Mouse (Mus musculus) forebrain, embryonic 11.5 days (tissue): ENCODE measurements around the gene Fam53b. TPM values are rescaled to one million over a fixed set of nuclear protein-coding genes. Genes with fewer than 3 reads are reported as not detected.
A peak's percentile ranks its signal among the peaks of the same experiment; 100 is the strongest.

Source experiments
- ATAC-seq: fragments of 200-750 bp; cut with Nextera tagmentation; replicated peaks from 2 replicates; pipeline ENCODE4 v1.8.0; 2017; ENCODE audit warnings: moderate TSS enrichment; ENCODE audit not compliant: low FRiP score
- DNase-seq: peaks from one replicate; pipeline ENCODE4 v3.0.0-alpha.2; 2017; ENCODE audit warnings: low spot score
- H3K27ac ChIP-seq: fragments of 300-500 bp; sonication (generic); 2 replicates; pipeline ENCODE4 v1.5.1; 2014; ENCODE audit warnings: low read depth, low read length
- H3K27me3 ChIP-seq: fragments of 300-500 bp; sonication (generic); 2 replicates; pipeline ENCODE4 v1.6.1; 2014; ENCODE audit warnings: mild to moderate bottlenecking, low read length, mixed read lengths; ENCODE audit not compliant: control insufficient read depth, insufficient read depth
- H3K36me3 ChIP-seq: fragments of 300-500 bp; sonication (generic); 2 replicates; pipeline ENCODE4 v1.6.1; 2014; ENCODE audit warnings: mild to moderate bottlenecking, low read length, moderate library complexity, mixed read lengths; ENCODE audit not compliant: control insufficient read depth, insufficient read depth
- H3K4me1 ChIP-seq: fragments of 300-500 bp; sonication (generic); replicated peaks from 2 replicates; pipeline ENCODE4 v1.6.1; 2014; ENCODE audit warnings: low read length, mixed read lengths; ENCODE audit not compliant: control insufficient read depth, insufficient read depth
- H3K4me2 ChIP-seq: fragments of 300-500 bp; sonication (generic); 2 replicates; pipeline ENCODE4 v1.6.1; 2014; ENCODE audit warnings: low read depth, mild to moderate bottlenecking, low read length, moderate library complexity, mixed read lengths; ENCODE audit not compliant: severe bottlenecking
- H3K4me3 ChIP-seq: fragments of 300-500 bp; sonication (generic); 2 replicates; pipeline ENCODE4 v1.5.1; 2014; ENCODE audit warnings: low read depth, low read length
- H3K9ac ChIP-seq: fragments of 300-500 bp; sonication (generic); 2 replicates; pipeline ENCODE4 v1.6.1; 2014; ENCODE audit warnings: low read length
- H3K9me3 ChIP-seq: fragments of 300-500 bp; sonication (generic); 2 replicates; pipeline ENCODE4 v1.6.1; 2016; ENCODE audit warnings: low read length, mixed read lengths; ENCODE audit not compliant: control insufficient read depth
- WGBS: fragments of 180-500 bp; shearing (Covaris S2); extraction: QIAGEN DNeasy Blood & Tissue Kit; methylation state at CpG from one replicate; pipeline ENCODE4 v1.1.7; 2014; 5-methylcytosine and 5-hydroxymethylcytosine counted together
- polyA plus RNA-seq: library from polyadenylated mRNA; unstranded; fragments of >200 nt; fragmentation: Nextera tagmentation; extraction: Ambion mirVana; gene quantifications from 2 replicates; pipeline ENCODE4 v1.2.1, GENCODE M21; 2014

Gene Fam53b
- polyA plus RNA-seq, 1 experiment from 2014 or later = 44.3 TPM

- DNase-seq (peak; percentile 74), ATAC-seq (no peak)
- WGBS = 60% methylated on average over 17 of the region's 17 CpGs
- H3K27ac ChIP-seq = peak overlapping the region; percentile 15; the same call in 1 of the 2 replicates
- no peaks in the 10 kb centered on the region for H3K27me3 ChIP-seq
- H3K4me2 ChIP-seq = no peak overlapping the region
- no peaks in the 10 kb centered on the region for H3K36me3 ChIP-seq
- H3K9me3 ChIP-seq = no peaks in the 10 kb centered on the region
- H3K9ac ChIP-seq = peak overlapping the region; percentile 16; the same call in 1 of the 2 replicates
- peaks cover 29% of the 10 kb centered on the region for H3K4me1 ChIP-seq
- no peak overlapping the region for H3K4me3 ChIP-seq
Measured at GRCm38 (mm10) chr7:132736099-132736862, 77.4 kb downstream of the Fam53b start.

GRCm38 (mm10) chr7:132735145-132735544 is 78.5 kb downstream of the Fam53b start:
- Histone ChIP-seq H3K9me3 (no peaks in the 10 kb centered on the region), H3K9ac (no peak overlapping the region), H3K36me3 (no peaks in the 10 kb centered on the region), H3K27ac (no peak overlapping the region), H3K4me1 (peaks cover 40% of the 10 kb centered on the region), H3K27me3 (no peaks in the 10 kb centered on the region), H3K4me2 (no peak overlapping the region), H3K4me3 (no peak overlapping the region)
- ATAC-seq (no peak), DNase-seq (no peak)
- 55% methylated on average over 5 of the region's 5 CpGs for WGBS

GRCm38 (mm10) chr7:132734222-132734621 is 79.5 kb downstream of the Fam53b start:
- no peak overlapping the region for H3K4me2 ChIP-seq
- H3K4me1 ChIP-seq = peaks cover 46% of the 10 kb centered on the region
- no peak overlapping the region for H3K27ac ChIP-seq
- ATAC-seq (no peak), DNase-seq (no peak)
- no peak overlapping the region for H3K9ac ChIP-seq
- 82% methylated on average over 9 of the region's 9 CpGs for WGBS
- H3K27me3 ChIP-seq = no peaks in the 10 kb centered on the region
- no peak overlapping the region for H3K4me3 ChIP-seq
- no peaks in the 10 kb centered on the region for H3K9me3 ChIP-seq
- H3K36me3 ChIP-seq = no peaks in the 10 kb centered on the region

- ATAC-seq (no peak), DNase-seq (no peak)
- Histone ChIP-seq H3K4me1 (peaks cover 46% of the 10 kb centered on the region), H3K27me3 (no peaks in the 10 kb centered on the region), H3K9me3 (no peaks in the 10 kb centered on the region), H3K4me3 (no peak overlapping the region), H3K27ac (peak overlapping the region; percentile 95), H3K9ac (no peak overlapping the region; the same call in 1 of the 2 replicates), H3K4me2 (no peak overlapping the region), H3K36me3 (no peaks in the 10 kb centered on the region)
- 29% methylated on average over 6 of the region's 6 CpGs for WGBS
Measured at GRCm38 (mm10) chr7:132733521-132733920, 80.2 kb downstream of the Fam53b start.

GRCm38 (mm10) chr7:132732136-132732789 is 81.4 kb downstream of the Fam53b start:
- Histone ChIP-seq H3K9me3 (no peaks in the 10 kb centered on the region), H3K4me1 (peaks cover 50% of the 10 kb centered on the region), H3K27ac (peak overlapping the region; percentile 95), H3K27me3 (no peaks in the 10 kb centered on the region), H3K4me3 (no peak overlapping the region), H3K9ac (no peak overlapping the region; the same call in 1 of the 2 replicates), H3K4me2 (peak overlapping the region; percentile 29; the same call in 1 of the 2 replicates), H3K36me3 (no peaks in the 10 kb centered on the region)
- 20% methylated on average over 6 of the region's 6 CpGs for WGBS
- peak; percentile 67 for DNase-seq
- peak; percentile 31 for ATAC-seq

- H3K27ac ChIP-seq = peak overlapping the region; percentile 95
- no peak overlapping the region for H3K4me3 ChIP-seq
- 8% methylated on average over 6 of the region's 6 CpGs for WGBS
- DNase-seq = peak; percentile 88
- peak; percentile 83 for ATAC-seq
- H3K4me1 ChIP-seq = peaks cover 52% of the 10 kb centered on the region
- H3K9ac ChIP-seq = no peak overlapping the region
- H3K9me3 ChIP-seq = no peaks in the 10 kb centered on the region
- no peaks in the 10 kb centered on the region for H3K27me3 ChIP-seq
- H3K4me2 ChIP-seq = no peak overlapping the region
- H3K36me3 ChIP-seq = no peaks in the 10 kb centered on the region
Measured at GRCm38 (mm10) chr7:132731558-132731957, 82.1 kb downstream of the Fam53b start.

GRCm38 (mm10) chr7:132730510-132730909 is 83.2 kb downstream of the Fam53b start:
- ATAC-seq (no peak), DNase-seq (no peak)
- Histone ChIP-seq H3K27me3 (no peaks in the 10 kb centered on the region), H3K4me2 (peak overlapping the region; percentile 6; the same call in 1 of the 2 replicates), H3K4me1 (peaks cover 45% of the 10 kb centered on the region), H3K4me3 (no peak overlapping the region), H3K27ac (peak overlapping the region; percentile 95), H3K9me3 (no peaks in the 10 kb centered on the region), H3K36me3 (no peaks in the 10 kb centered on the region), H3K9ac (peak overlapping the region; percentile 17; the same call in 1 of the 2 replicates)
- 60% methylated on average over 7 of the region's 7 CpGs for WGBS

GRCm38 (mm10) chr7:132729093-132729831 is 84.4 kb downstream of the Fam53b start:
- H3K27ac ChIP-seq = no peak overlapping the region
- no peaks in the 10 kb centered on the region for H3K27me3 ChIP-seq
- ATAC-seq (no peak), DNase-seq (no peak)
- H3K36me3 ChIP-seq = no peaks in the 10 kb centered on the region
- no peak overlapping the region for H3K9ac ChIP-seq
- H3K4me1 ChIP-seq = peaks cover 45% of the 10 kb centered on the region
- no peak overlapping the region for H3K4me2 ChIP-seq
- no peaks in the 10 kb centered on the region for H3K9me3 ChIP-seq
- no peak overlapping the region for H3K4me3 ChIP-seq
- WGBS = 74% methylated on average over 4 of the region's 4 CpGs
